Mouse (Mus musculus): Measurements from ENCODE around the gene Zfyve26. TPM values are rescaled to one million over a fixed set of nuclear protein-coding genes. Genes with fewer than 3 reads are reported as not detected.

The Zfyve26 gene
- polyA plus RNA-seq (2014; fragmentation: Illumina TruSeq; extraction: RNeasy Lipid Tissue Mini Kit (QIAGEN cat#74804); ENCODE audit: low read depth, low replicate concordance) = 6.2 TPM

GRCm38 (mm10) chr12:79296126-79296816, at the start of gene Zfyve26:
Zfyve26 (minus strand) TSS chr12:79296304.

GRCm38 (mm10) chr12:79297121-79297576, 1.0 kb upstream of the Zfyve26 start, which contains the start of gene Rad51b:
Rad51b (plus strand) TSS chr12:79297282.

GRCm38 (mm10) chr12:79208703-79209464, 87.2 kb downstream of the Zfyve26 start, which contains the start of gene Rdh12:
Rdh12 (plus strand) TSS chr12:79208914.

GRCm38 (mm10) chr12:79192193-79192592, 103.9 kb downstream of the Zfyve26 start, which contains the start of gene Rdh11:
Rdh11 (minus strand) TSS chr12:79192293.

Other genes with a start within 250 kb of the Zfyve26 start
- 9.5 TPM for gene Pigh, start 206.7 kb downstream of the Zfyve26 start, polyA plus RNA-seq (2014; fragmentation: Illumina TruSeq; extraction: RNeasy Lipid Tissue Mini Kit (QIAGEN cat#74804); ENCODE audit: low read depth, low replicate concordance)
- 4.3 TPM for gene Arg2, start 165.5 kb downstream of the Zfyve26 start, polyA plus RNA-seq (2014; fragmentation: Illumina TruSeq; extraction: RNeasy Lipid Tissue Mini Kit (QIAGEN cat#74804); ENCODE audit: low read depth, low replicate concordance)
- 53.0 TPM for gene Vti1b, start 123.6 kb downstream of the Zfyve26 start, polyA plus RNA-seq (2014; fragmentation: Illumina TruSeq; extraction: RNeasy Lipid Tissue Mini Kit (QIAGEN cat#74804); ENCODE audit: low read depth, low replicate concordance)
- 197 TPM for gene Rdh11, start 104.0 kb downstream of the Zfyve26 start, polyA plus RNA-seq (2014; fragmentation: Illumina TruSeq; extraction: RNeasy Lipid Tissue Mini Kit (QIAGEN cat#74804); ENCODE audit: low read depth, low replicate concordance)
- 0.14 TPM for gene Rdh12, start 87.4 kb downstream of the Zfyve26 start, polyA plus RNA-seq (2014; fragmentation: Illumina TruSeq; extraction: RNeasy Lipid Tissue Mini Kit (QIAGEN cat#74804); ENCODE audit: low read depth, low replicate concordance)
- 2.6 TPM for gene Rad51b, start 978 bp upstream of the Zfyve26 start, polyA plus RNA-seq (2014; fragmentation: Illumina TruSeq; extraction: RNeasy Lipid Tissue Mini Kit (QIAGEN cat#74804); ENCODE audit: low read depth, low replicate concordance)

Measured in testis, adult 10 weeks (tissue).